Mouse (Mus musculus) liver, postnatal 0 days (tissue): Measurements from ENCODE around the gene Hipk2.

Experiments used
- CTCF ChIP-seq: sonication (generic); IDR thresholded peaks from 2 replicates; pipeline ENCODE4 v1.5.1; 2016; ENCODE audit warnings: antibody characterized with exemption, low read depth
- EP300 ChIP-seq: IDR thresholded peaks from 2 replicates; pipeline ENCODE4 v1.6.1; 2016; ENCODE audit warnings: antibody characterized with exemption, low read depth, mild to moderate bottlenecking

- TF ChIP-seq CTCF = no peak
- TF ChIP-seq EP300 = no peak
Measured at GRCm38 (mm10) chr6:38853561-38853992, 22.4 kb downstream of the Hipk2 start.
